Mouse (Mus musculus): ENCODE data around the gene Acot11. TPM values are rescaled to one million over a fixed set of nuclear protein-coding genes. Genes with fewer than 3 reads are reported as not detected.
A peak's percentile ranks its signal among the peaks of the same experiment; 100 is the strongest.
"Not testable (repeated sequence)": the region's sequence is repeated elsewhere in the genome, so short reads cannot be mapped to it uniquely, and the experiment has no call there.

The Acot11 gene
- total and polyA plus RNA-seq, 3 experiments = 16.4 to 48.6 (median 27.5) TPM

GRCm38 (mm10) chr4:106764166-106764565 is 40.6 kb downstream of the Acot11 start:
- TF ChIP-seq EP300 (IDR thresholded peaks at IDR 0.05; ENCODE audit: insufficient read depth, low read depth, low read length) (no peak), CTCF (IDR thresholded peaks at IDR 0.05) (no peak), POLR2A (IDR thresholded peaks at IDR 0.05; ENCODE audit: insufficient read depth, low read depth, low read length) (no peak)
- DNase-seq = no peak
- intact Hi-C loops (cut with DNase I) = no loop called here
- Histone ChIP-seq H3K9ac (ENCODE audit: low read depth, low read length) (no peak overlapping the region), H3K27ac (no peak overlapping the region), H3K4me3 (no peak overlapping the region), H3K36me3 (ENCODE audit: control insufficient read depth, insufficient read depth, low read length) (no peaks in the 10 kb centered on the region), H3K27me3 (ENCODE audit: control insufficient read depth, insufficient read depth, low read length) (no peaks in the 10 kb centered on the region), H3K4me1 (ENCODE audit: control insufficient read depth, insufficient read depth, low read length) (no peaks in the 10 kb centered on the region), H3K79me2 (replicated peaks; ENCODE audit: control insufficient read depth, insufficient read depth, low read length) (no peaks in the 10 kb centered on the region)
- WGBS = 74% methylated on average over 7 of the region's 7 CpGs

- DNase-seq = no peak
- no peaks in the 10 kb centered on the region for H3K79me2 ChIP-seq (replicated peaks; ENCODE audit: control insufficient read depth, insufficient read depth, low read length)
- no peak for TF ChIP-seq CTCF (IDR thresholded peaks at IDR 0.05)
- TF ChIP-seq EP300 (IDR thresholded peaks at IDR 0.05; ENCODE audit: insufficient read depth, low read depth, low read length) = no peak
- no peak for TF ChIP-seq POLR2A (IDR thresholded peaks at IDR 0.05; ENCODE audit: insufficient read depth, low read depth, low read length)
- H3K9ac ChIP-seq (ENCODE audit: low read depth, low read length) = no peak overlapping the region
- no peak overlapping the region for H3K4me3 ChIP-seq
- intact Hi-C loops (cut with DNase I) = no loop called here
- no peak overlapping the region for H3K27ac ChIP-seq
- H3K4me1 ChIP-seq (ENCODE audit: control insufficient read depth, insufficient read depth, low read length) = no peaks in the 10 kb centered on the region
- no peaks in the 10 kb centered on the region for H3K36me3 ChIP-seq (ENCODE audit: control insufficient read depth, insufficient read depth, low read length)
- WGBS = 93% methylated on average over 6 of the region's 6 CpGs
- no peaks in the 10 kb centered on the region for H3K27me3 ChIP-seq (ENCODE audit: control insufficient read depth, insufficient read depth, low read length)
Observed at GRCm38 (mm10) chr4:106751726-106752125, 53.1 kb downstream of the Acot11 start.

- H3K4me3 ChIP-seq = no peak overlapping the region
- intact Hi-C loops (cut with DNase I) = loop anchor here (1.0 kb wide), 1 partner anchor 415 kb away; no protein-coding TSS in a partner anchor
- 14% methylated on average over 7 of the region's 7 CpGs for WGBS
Observed at GRCm38 (mm10) chr4:106749699-106750098, 55.1 kb downstream of the Acot11 start.

GRCm38 (mm10) chr4:106747001-106747580 is 57.7 kb downstream of the Acot11 start:
- Histone ChIP-seq H3K79me2 (replicated peaks; ENCODE audit: control insufficient read depth, insufficient read depth, low read length) (no peaks in the 10 kb centered on the region), H3K4me3 (no peak overlapping the region), H3K27me3 (ENCODE audit: control insufficient read depth, insufficient read depth, low read length) (no peaks in the 10 kb centered on the region), H3K27ac (no peak overlapping the region), H3K9ac (ENCODE audit: low read depth, low read length) (no peak overlapping the region), H3K4me1 (ENCODE audit: control insufficient read depth, insufficient read depth, low read length) (no peaks in the 10 kb centered on the region), H3K36me3 (ENCODE audit: control insufficient read depth, insufficient read depth, low read length) (no peaks in the 10 kb centered on the region)
- 84% methylated on average over 1 of the region's 1 CpGs for WGBS
- no peak for DNase-seq
- intact Hi-C loops (cut with DNase I) = no loop called here
- no peak for TF ChIP-seq EP300 (IDR thresholded peaks at IDR 0.05; ENCODE audit: insufficient read depth, low read depth, low read length)

More at GRCm38 (mm10) chr4:106749699-106750098, 55.1 kb downstream of the Acot11 start:
- peak; percentile 59 to 66 for DNase-seq
- Histone ChIP-seq H3K36me3 (ENCODE audit: control insufficient read depth, insufficient read depth, low read length) (no peaks in the 10 kb centered on the region), H3K4me1 (ENCODE audit: control insufficient read depth, insufficient read depth, low read length) (no peaks in the 10 kb centered on the region), H3K27me3 (ENCODE audit: control insufficient read depth, insufficient read depth, low read length) (no peaks in the 10 kb centered on the region), H3K27ac (no peak overlapping the region), H3K9ac (ENCODE audit: low read depth, low read length) (no peak overlapping the region), H3K79me2 (replicated peaks; ENCODE audit: control insufficient read depth, insufficient read depth, low read length) (no peaks in the 10 kb centered on the region)
- TF ChIP-seq CTCF (IDR thresholded peaks at IDR 0.05) = peak; percentile 74
- TF ChIP-seq POLR2A (IDR thresholded peaks at IDR 0.05; ENCODE audit: insufficient read depth, low read depth, low read length) = no peak
- TF ChIP-seq EP300 (IDR thresholded peaks at IDR 0.05; ENCODE audit: insufficient read depth, low read depth, low read length) = peak; percentile 45; the same call in 1 of the 2 replicates

GRCm38 (mm10) chr4:106745862-106746261 is 58.9 kb downstream of the Acot11 start:
- intact Hi-C loops (cut with DNase I) = no loop called here
- Histone ChIP-seq H3K79me2 (replicated peaks; ENCODE audit: control insufficient read depth, insufficient read depth, low read length) (no peaks in the 10 kb centered on the region), H3K9ac (ENCODE audit: low read depth, low read length) (no peak overlapping the region), H3K36me3 (ENCODE audit: control insufficient read depth, insufficient read depth, low read length) (no peaks in the 10 kb centered on the region), H3K4me3 (no peak overlapping the region), H3K4me1 (ENCODE audit: control insufficient read depth, insufficient read depth, low read length) (no peaks in the 10 kb centered on the region), H3K27me3 (ENCODE audit: control insufficient read depth, insufficient read depth, low read length) (no peaks in the 10 kb centered on the region), H3K27ac (no peak overlapping the region)
- WGBS = 78% methylated on average over 7 of the region's 7 CpGs
- DNase-seq = peak in 1 of 2 experiments; percentile 33
- TF ChIP-seq CTCF (IDR thresholded peaks at IDR 0.05) (no peak), POLR2A (IDR thresholded peaks at IDR 0.05; ENCODE audit: insufficient read depth, low read depth, low read length) (no peak), EP300 (IDR thresholded peaks at IDR 0.05; ENCODE audit: insufficient read depth, low read depth, low read length) (no peak)

- H3K27ac ChIP-seq = no peak overlapping the region
- WGBS = 77% methylated on average over 3 of the region's 3 CpGs
- H3K36me3 ChIP-seq (ENCODE audit: control insufficient read depth, insufficient read depth, low read length) = no peaks in the 10 kb centered on the region
- no peaks in the 10 kb centered on the region for H3K4me1 ChIP-seq (ENCODE audit: control insufficient read depth, insufficient read depth, low read length)
- H3K79me2 ChIP-seq (replicated peaks; ENCODE audit: control insufficient read depth, insufficient read depth, low read length) = no peaks in the 10 kb centered on the region
- DNase-seq = no peak
- no peak overlapping the region for H3K9ac ChIP-seq (ENCODE audit: low read depth, low read length)
- intact Hi-C loops (cut with DNase I) = no loop called here
- H3K27me3 ChIP-seq (ENCODE audit: control insufficient read depth, insufficient read depth, low read length) = no peaks in the 10 kb centered on the region
- no peak overlapping the region for H3K4me3 ChIP-seq
- no peak for TF ChIP-seq EP300 (IDR thresholded peaks at IDR 0.05; ENCODE audit: insufficient read depth, low read depth, low read length)
- no peak for TF ChIP-seq POLR2A (IDR thresholded peaks at IDR 0.05; ENCODE audit: insufficient read depth, low read depth, low read length)
- TF ChIP-seq CTCF (IDR thresholded peaks at IDR 0.05) = no peak
Observed at GRCm38 (mm10) chr4:106737904-106738303, 66.9 kb downstream of the Acot11 start.

- H3K4me1 ChIP-seq (ENCODE audit: control insufficient read depth, insufficient read depth, low read length); H3K79me2 ChIP-seq (replicated peaks; ENCODE audit: control insufficient read depth, insufficient read depth, low read length); DNase-seq; intact Hi-C loops (cut with DNase I); H3K27ac ChIP-seq; H3K9ac ChIP-seq (ENCODE audit: low read depth, low read length); H3K4me3 ChIP-seq; H3K27me3 ChIP-seq (ENCODE audit: control insufficient read depth, insufficient read depth, low read length); H3K36me3 ChIP-seq (ENCODE audit: control insufficient read depth, insufficient read depth, low read length): not testable (repeated sequence)
- WGBS = 92% methylated on average over 1 of the region's 1 CpGs
Observed at GRCm38 (mm10) chr4:106736884-106737283, 67.9 kb downstream of the Acot11 start.

Data from heart, adult 2 months (tissue).